Mouse (Mus musculus): Measurements from ENCODE around the gene Klrc3.
"Not testable (repeated sequence)": the region's sequence is repeated elsewhere in the genome, so short reads cannot be mapped to it uniquely, and the experiment has no call there.

Klrc3 gene

GRCm38 (mm10) chr6:129643237-129643636, at the start of gene Klrc3:
Klrc3 (minus strand) TSS chr6:129643337.
- not testable (repeated sequence) for DNase-seq

DNA sequence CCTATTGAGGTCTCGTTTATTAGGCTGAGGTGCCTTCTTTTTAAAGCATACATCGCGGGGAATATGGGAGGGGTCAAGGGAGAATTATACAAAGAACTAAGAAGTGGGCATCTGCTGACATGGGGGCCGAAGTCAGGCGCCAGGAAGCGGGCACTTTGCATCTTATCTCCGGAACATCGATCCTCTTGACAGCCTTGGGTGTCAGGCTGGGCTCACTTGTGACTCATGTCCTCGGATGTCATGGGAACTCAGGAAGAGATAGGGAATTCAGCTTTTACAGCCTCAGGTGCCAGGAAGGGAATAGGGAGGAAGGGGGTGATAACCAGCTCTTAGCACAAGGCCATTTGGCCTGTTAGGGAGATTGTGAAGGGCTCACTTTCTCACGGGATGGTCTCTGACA, 48.3 kb upstream of the Klrc3 start:
- DNase-seq = not testable (repeated sequence)

- DNase-seq = peak in 1 of 2 experiments; percentile 4
These were observed 37.2 kb upstream of the Klrc3 start for GRCm38 (mm10) chr6:129680379-129680778.

- DNase-seq = no peak
These were observed 35.7 kb upstream of the Klrc3 start, which contains the start of gene Klrc1 for GRCm38 (mm10) chr6:129678873-129679272. Klrc1 (minus strand) TSS chr6:129678973.

DNA sequence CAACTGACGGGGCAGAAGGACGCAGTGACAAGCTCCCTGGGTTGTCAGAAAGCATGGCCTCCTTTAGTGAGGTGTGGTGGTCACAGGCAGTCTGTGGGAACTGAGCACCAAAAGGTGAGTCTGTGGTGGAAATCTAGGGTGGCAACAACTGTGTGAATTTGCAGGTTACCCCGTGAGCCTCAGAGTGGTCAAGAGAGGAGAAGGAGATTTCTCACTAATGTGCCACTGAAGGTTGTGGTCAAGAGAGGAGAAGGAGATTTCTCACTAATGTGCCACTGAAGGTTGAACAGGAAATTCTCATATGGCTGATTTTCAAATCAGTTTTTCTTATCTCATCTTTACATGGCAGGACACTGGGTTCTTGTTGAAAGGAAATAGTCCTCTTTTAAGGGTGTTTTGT, 18.2 kb upstream of the Klrc3 start:
- not testable (repeated sequence) for DNase-seq

DNA sequence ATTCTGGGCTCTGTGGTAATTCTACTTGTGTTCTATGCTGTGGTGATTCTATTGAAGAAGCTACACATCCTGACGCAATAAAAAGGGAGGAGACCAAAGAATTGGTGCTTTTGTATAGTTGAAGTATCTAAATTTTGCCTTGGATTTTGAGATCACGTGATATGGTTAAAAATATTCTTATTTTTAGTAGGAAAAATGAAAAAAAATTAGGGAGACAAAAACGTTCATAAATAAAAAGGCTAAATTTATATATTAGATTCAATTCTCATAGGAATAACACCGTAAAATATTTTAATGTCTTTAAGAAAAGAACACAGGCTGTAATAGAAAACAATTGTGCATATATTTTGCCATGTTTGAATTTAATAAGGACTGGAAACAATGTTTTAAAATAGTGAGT, 17.5 kb upstream of the Klrc3 start, which contains the start of gene Klrc2:
Gene Klrc2, minus strand, starts transcription at position 101 of the 400 bp plus-strand sequence.
- not testable (repeated sequence) for DNase-seq

- DNase-seq = not testable (repeated sequence)
These were observed 917 bp upstream of the Klrc3 start for GRCm38 (mm10) chr6:129644054-129644453.

- DNase-seq = not testable (repeated sequence)
These were observed 12.1 kb downstream of the Klrc3 start for GRCm38 (mm10) chr6:129631046-129631445.

- no peak for DNase-seq
These were observed 19.4 kb downstream of the Klrc3 start, which contains the start of gene Klrk1 for GRCm38 (mm10) chr6:129623735-129624134. Klrk1 (minus strand) TSS chr6:129623864.

DNA sequence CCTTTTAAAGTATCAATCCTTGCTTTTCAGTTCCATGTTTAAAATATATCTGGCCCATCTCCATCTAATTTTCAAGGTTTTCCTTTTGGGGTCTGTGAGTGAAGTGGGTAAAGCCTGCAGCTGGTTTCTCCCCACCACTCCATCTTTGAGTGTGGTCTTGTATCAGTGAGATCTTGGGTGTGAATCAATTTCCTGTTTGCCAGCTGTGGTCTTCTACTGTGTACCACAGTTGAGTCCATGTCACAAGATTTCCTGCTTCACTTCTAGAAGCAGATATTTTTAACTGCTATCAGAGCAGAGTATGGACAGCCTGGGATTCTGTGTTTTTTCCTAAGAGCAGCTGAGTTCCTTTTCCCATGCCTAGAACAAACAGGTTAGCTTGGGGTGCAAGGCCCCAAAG, 34.8 kb downstream of the Klrc3 start:
- no peak for DNase-seq

DNA sequence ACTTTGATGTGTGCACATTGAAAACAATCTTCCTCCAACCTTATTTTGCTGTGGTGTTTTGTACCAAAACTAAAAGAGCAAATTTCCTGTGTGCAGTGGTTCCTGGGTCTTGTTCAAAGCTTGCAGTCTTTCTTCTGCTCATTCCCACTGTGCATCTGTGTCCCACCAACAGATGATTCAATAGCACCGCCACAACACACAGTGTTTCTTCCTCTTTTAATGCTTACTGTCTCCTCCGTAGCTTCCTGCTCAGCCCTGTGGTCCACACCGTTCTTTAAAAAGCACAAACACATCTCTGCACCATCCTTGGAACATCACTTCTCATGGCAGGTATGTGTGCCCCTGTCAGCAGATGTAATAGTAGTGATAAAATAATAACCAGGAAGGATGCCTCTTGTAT, 51.6 kb downstream of the Klrc3 start, which contains the start of gene Klrd1:
Gene Klrd1, plus strand, starts transcription at position 275 of the 400 bp plus-strand sequence.
- DNase-seq = no peak

Measured in kidney, postnatal 4 days (tissue).